Mouse (Mus musculus): Measurements from ENCODE around the gene Rbpj.

- TF ChIP-seq POLR2A (IDR thresholded peaks at IDR 0.05; ENCODE audit: control insufficient read depth, low read depth, low read length) (no peak), CTCF (IDR thresholded peaks at IDR 0.05; ENCODE audit: control insufficient read depth, insufficient read depth, insufficient replicate concordance, low read depth, low read length) (no peak)
These were observed 181.4 kb downstream of the Rbpj start for GRCm38 (mm10) chr5:53647358-53647757.
